Mouse (Mus musculus) limb, embryonic 14.5 days (tissue): ENCODE results near the gene Ppih. TPM values are rescaled to one million over a fixed set of nuclear protein-coding genes. Genes with fewer than 3 reads are reported as not detected.

Experiments used
- ATAC-seq: fragments of 200-750 bp; cut with Nextera tagmentation; 2 replicates; pipeline ENCODE4 v1.8.0; 2017; ENCODE audit warnings: low read depth, moderate number of reproducible peaks, moderate TSS enrichment; ENCODE audit not compliant: low FRiP score
- DNase-seq: peaks from one replicate; pipeline ENCODE4 v3.0.0-alpha.2; 2015; ENCODE audit warnings: low spot score
- H3K27ac ChIP-seq: fragments of 300-500 bp; sonication (generic); replicated peaks from 2 replicates; pipeline ENCODE4 v1.5.1; 2014; ENCODE audit warnings: low read depth, mild to moderate bottlenecking, low read length, moderate library complexity, mixed read lengths
- H3K27me3 ChIP-seq: fragments of 300-500 bp; sonication (generic); 2 replicates; pipeline ENCODE4 v1.6.1; 2014; ENCODE audit warnings: low read length, mixed read lengths; ENCODE audit not compliant: control insufficient read depth, insufficient read depth
- H3K36me3 ChIP-seq: fragments of 300-500 bp; sonication (generic); 2 replicates; pipeline ENCODE4 v1.6.1; 2014; ENCODE audit warnings: mild to moderate bottlenecking, low read length, moderate library complexity, mixed read lengths; ENCODE audit not compliant: control insufficient read depth, insufficient read depth
- H3K4me1 ChIP-seq: fragments of 300-500 bp; sonication (generic); 2 replicates; pipeline ENCODE4 v1.6.1; 2014; ENCODE audit warnings: antibody characterized with exemption, low read length, mixed read lengths; ENCODE audit not compliant: control insufficient read depth, insufficient read depth
- H3K4me2 ChIP-seq: fragments of 300-500 bp; sonication (generic); replicated peaks from 2 replicates; pipeline ENCODE4 v1.6.1; 2014; ENCODE audit warnings: low read depth, mild to moderate bottlenecking, low read length, moderate library complexity; ENCODE audit not compliant: severe bottlenecking
- H3K4me3 ChIP-seq: fragments of 300-500 bp; sonication (generic); replicated peaks from 2 replicates; pipeline ENCODE4 v1.5.1; 2014; ENCODE audit warnings: low read length
- H3K9ac ChIP-seq: fragments of 300-500 bp; sonication (generic); 2 replicates; pipeline ENCODE4 v1.6.1; 2014; ENCODE audit warnings: mild to moderate bottlenecking, low read depth, low read length, moderate library complexity; ENCODE audit not compliant: severe bottlenecking
- H3K9me3 ChIP-seq: fragments of 300-500 bp; sonication (generic); 2 replicates; pipeline ENCODE4 v1.6.1; 2016; ENCODE audit warnings: low read length; ENCODE audit not compliant: control insufficient read depth
- POLR2A ChIP-seq: fragments of 200-500 bp; IDR thresholded peaks from 2 replicates; pipeline ENCODE4 v1.8.0; 2012; ENCODE audit warnings: inconsistent platforms, mild to moderate bottlenecking, moderate library complexity, borderline replicate concordance; ENCODE audit not compliant: insufficient read depth, insufficient read length; ENCODE audit errors: extremely low read depth
- WGBS: fragments of 180-500 bp; shearing (Covaris S2); extraction: QIAGEN DNeasy Blood & Tissue Kit; methylation state at CpG from one replicate; pipeline ENCODE4 v1.1.7; 2014; 5-methylcytosine and 5-hydroxymethylcytosine counted together
- polyA plus RNA-seq, 2 experiments: library from polyadenylated mRNA; depleted of rRNA in 1 of 2; stranded (reverse) in 1 of 2; unstranded in 1 of 2; fragments of >200 nt; fragmentation: Nextera tagmentation in 1 of 2; extraction: Ambion mirVana in 1 of 2; gene quantifications; 2 replicates each; pipeline versions ENCODE4 v1.2.1 to v1.2.3; 2012 to 2014

Ppih gene
- polyA plus RNA-seq, 2 experiments, result 81.4 to 88.5 TPM

DNA sequence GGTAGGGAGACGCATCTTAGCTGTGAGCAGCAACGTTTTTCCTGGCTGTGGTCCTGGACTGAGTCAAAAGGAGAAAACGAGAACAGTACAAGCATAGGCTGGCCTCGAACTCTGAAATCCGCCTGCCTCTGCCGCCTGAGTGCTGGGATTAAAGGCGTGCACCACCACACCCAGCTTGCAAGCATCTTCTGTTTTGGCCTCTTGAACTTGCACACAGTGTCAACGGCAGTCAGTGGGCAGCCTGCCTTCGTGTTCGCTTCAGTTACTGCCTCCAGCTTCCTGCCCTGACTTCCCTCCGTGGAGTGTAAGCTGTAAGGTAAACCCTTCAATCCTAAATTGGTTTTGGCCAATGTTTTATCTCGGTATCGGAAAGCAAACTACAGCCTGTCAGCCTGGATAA lies 53.7 kb downstream of the Ppih start:
- Histone ChIP-seq H3K27me3 (no peaks in the 10 kb centered on the region), H3K36me3 (peaks cover 20% of the 10 kb centered on the region), H3K4me2 (no peak overlapping the region), H3K4me3 (no peak overlapping the region), H3K9me3 (no peaks in the 10 kb centered on the region), H3K9ac (no peak overlapping the region), H3K4me1 (no peaks in the 10 kb centered on the region), H3K27ac (no peak overlapping the region)
- 77% methylated on average over 13 of the region's 13 CpGs for WGBS
- ATAC-seq, result no peak
- DNase-seq, result no peak
- no peak for TF ChIP-seq POLR2A

DNA sequence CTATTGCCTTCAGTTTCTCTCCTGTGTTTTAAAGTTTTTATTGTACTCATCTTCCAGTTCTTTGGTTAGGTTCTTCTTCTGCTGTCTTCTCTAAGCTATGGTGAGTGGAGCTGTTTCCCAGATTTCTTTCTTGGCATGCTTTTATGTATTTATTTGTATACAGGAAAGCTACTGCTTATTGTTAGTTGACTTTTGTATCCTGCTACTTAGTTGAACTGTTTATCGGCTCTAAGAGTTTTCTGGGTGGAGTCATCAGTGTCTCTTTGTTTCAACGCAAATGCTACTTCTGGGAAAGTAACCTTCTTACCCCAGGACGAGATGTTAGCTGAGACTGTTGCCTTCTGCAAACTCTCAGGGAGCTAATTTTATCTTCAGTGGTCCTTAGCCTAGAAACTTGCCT lies 56.9 kb downstream of the Ppih start:
- Histone ChIP-seq H3K36me3 (no peaks in the 10 kb centered on the region; the same call in 1 of the 2 replicates), H3K4me3 (no peak overlapping the region), H3K27ac (no peak overlapping the region), H3K4me1 (no peaks in the 10 kb centered on the region), H3K4me2 (no peak overlapping the region), H3K9ac (no peak overlapping the region), H3K9me3 (no peaks in the 10 kb centered on the region), H3K27me3 (no peaks in the 10 kb centered on the region)
- ATAC-seq (no peak), DNase-seq (no peak)
- no peak for TF ChIP-seq POLR2A
- WGBS, result 78% methylated on average over 3 of the region's 3 CpGs

DNA sequence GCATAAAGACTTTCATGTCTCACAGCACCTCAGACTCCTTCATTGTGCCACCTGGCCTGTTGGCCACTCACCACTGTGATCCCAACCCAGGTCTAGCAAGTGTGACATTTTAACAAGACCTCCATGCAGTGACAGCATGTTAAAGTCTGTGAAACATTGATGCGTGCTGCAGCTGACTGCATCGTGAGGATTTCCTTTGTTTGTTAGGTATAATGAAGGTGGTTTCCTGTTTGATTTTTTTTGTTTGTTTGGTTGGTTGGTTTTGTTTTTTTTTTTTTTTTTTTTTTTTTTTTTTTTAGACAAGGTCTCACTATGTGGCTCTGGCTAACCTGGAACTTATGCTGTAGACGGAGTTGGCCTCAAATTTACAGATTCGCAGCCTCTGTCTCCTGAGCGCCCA lies 57.9 kb downstream of the Ppih start:
- Histone ChIP-seq H3K4me2 (no peak overlapping the region), H3K9me3 (no peaks in the 10 kb centered on the region), H3K9ac (no peak overlapping the region), H3K27ac (no peak overlapping the region), H3K27me3 (no peaks in the 10 kb centered on the region), H3K4me3 (no peak overlapping the region), H3K4me1 (no peaks in the 10 kb centered on the region), H3K36me3 (no peaks in the 10 kb centered on the region)
- WGBS, result 88% methylated on average over 5 of the region's 5 CpGs
- no peak for TF ChIP-seq POLR2A
- no peak for DNase-seq
- ATAC-seq, result no peak

DNA sequence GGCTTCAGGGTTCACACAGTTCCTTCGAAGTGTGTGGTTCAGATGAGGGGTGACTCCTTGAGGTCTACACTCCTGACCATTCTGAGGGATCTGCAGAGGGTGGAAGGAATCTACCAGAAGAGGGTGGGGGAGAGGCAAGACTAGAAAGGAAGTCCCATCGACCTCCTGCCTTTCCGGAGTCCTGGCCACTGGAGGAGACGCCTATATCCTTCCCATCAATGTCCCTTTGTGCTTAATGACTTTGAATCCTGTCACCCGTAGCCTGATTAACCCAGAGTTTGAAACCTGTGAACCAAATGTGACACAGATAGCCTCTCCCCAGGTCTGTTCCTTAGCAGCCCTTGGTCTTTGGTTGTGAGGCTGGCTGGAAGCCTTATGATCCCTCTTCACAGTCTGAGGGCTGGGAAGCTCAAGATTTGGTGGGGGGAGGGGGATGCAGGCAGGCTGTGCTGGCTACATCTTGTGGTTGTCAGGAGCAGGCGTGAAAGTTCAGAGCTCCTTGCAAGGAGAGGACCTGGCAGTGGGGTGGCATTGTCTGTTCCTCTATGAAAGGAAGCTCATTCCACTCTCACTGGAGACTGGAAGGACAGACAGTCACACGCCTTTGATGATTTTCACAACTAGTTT lies 59.1 kb downstream of the Ppih start:
- Histone ChIP-seq H3K4me3 (no peak overlapping the region), H3K36me3 (no peaks in the 10 kb centered on the region), H3K9ac (no peak overlapping the region), H3K27ac (no peak overlapping the region), H3K4me1 (no peaks in the 10 kb centered on the region), H3K4me2 (no peak overlapping the region), H3K9me3 (no peaks in the 10 kb centered on the region), H3K27me3 (no peaks in the 10 kb centered on the region)
- DNase-seq (no peak), ATAC-seq (no peak)
- TF ChIP-seq POLR2A, result no peak
- 46% methylated on average over 7 of the region's 7 CpGs for WGBS

DNA sequence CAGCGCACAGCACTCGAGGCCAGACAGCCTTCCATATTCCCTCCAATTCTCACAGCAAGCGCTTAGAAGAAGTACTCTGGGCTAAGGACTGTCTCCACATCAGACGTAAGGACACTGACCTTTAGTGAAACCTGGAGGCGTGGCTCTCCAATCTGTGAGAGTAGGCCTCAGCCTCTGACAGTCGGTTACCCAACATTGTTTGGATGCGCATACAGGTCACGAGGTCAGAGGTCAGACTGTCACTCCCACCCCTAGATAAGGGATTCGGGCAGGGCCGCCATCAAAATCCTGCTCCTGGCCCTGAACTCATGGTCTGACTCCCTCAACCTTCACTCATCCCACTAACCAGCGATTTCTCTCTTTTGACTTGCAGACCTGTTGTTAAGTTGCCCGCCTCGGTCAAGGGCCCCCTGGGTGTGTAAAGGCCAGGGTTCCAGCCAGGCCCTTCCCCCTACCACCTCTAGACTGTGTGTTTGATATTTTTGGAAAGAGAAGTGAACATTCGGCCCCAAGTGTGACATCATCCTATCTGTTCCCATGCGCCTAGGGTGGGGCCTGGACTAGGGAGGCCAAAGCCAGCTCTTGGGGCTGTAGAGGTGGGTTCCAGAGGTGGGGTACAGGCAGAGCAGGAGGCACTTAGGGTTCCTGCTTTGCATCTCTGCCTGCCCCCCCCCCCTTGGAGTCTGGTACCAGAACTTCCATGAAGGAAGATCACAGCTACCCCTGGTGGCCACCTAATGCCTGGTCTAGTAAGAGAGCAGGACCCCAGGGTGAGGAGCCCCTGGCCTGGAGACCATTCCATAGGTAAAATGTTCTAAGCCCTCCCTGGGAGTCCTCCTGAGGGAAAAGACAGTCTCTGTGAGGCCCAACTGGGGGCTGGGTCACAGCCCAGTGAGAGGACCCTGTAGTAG lies 60.7 kb downstream of the Ppih start:
- Histone ChIP-seq H3K36me3 (no peaks in the 10 kb centered on the region), H3K4me3 (no peak overlapping the region), H3K4me2 (no peak overlapping the region), H3K4me1 (peaks cover 4% of the 10 kb centered on the region), H3K9ac (no peak overlapping the region), H3K27ac (no peak overlapping the region), H3K9me3 (no peaks in the 10 kb centered on the region), H3K27me3 (no peaks in the 10 kb centered on the region)
- no peak for TF ChIP-seq POLR2A
- 86% methylated on average over 15 of the region's 15 CpGs for WGBS
- ATAC-seq, result no peak
- no peak for DNase-seq
